Mouse (Mus musculus) megakaryocyte, embryonic 14.5 days (primary cell): ENCODE results near the gene Ap1s3. TPM values are rescaled to one million over a fixed set of nuclear protein-coding genes. Genes with fewer than 3 reads are reported as not detected.

Experiments used
- H3K27me3 ChIP-seq: replicated peaks from 2 replicates; pipeline ENCODE3; 2012; ENCODE audit warnings: inconsistent platforms
- H3K36me3 ChIP-seq: replicated peaks from 2 replicates; pipeline ENCODE3; 2012; ENCODE audit warnings: low read length, inconsistent platforms, mixed read lengths
- H3K4me1 ChIP-seq: 2 replicates; pipeline ENCODE4 v1.6.1; 2012; ENCODE audit warnings: inconsistent platforms
- H3K4me3 ChIP-seq: replicated peaks from 2 replicates; pipeline ENCODE3; 2012; ENCODE audit warnings: moderate library complexity, mild to moderate bottlenecking, inconsistent platforms
- H3K9me3 ChIP-seq: 2 replicates; pipeline ENCODE4 v1.6.1; 2012; ENCODE audit warnings: inconsistent platforms
- FLI1 ChIP-seq: IDR thresholded peaks from 2 replicates; pipeline ENCODE4 v1.6.1; 2012; ENCODE audit warnings: low read length, inconsistent platforms, mixed read lengths
- GATA1 ChIP-seq: IDR thresholded peaks from 3 replicates; pipeline ENCODE4 v1.6.1; 2012; ENCODE audit warnings: mixed read lengths, low read length, inconsistent platforms, borderline replicate concordance
- polyA plus RNA-seq: library from polyadenylated mRNA; stranded (reverse); fragments of >175 nt; gene quantifications from 2 replicates; pipeline ENCODE4 v1.2.3, GENCODE M21; 2012; ENCODE audit warnings: low replicate concordance; ENCODE audit not compliant: insufficient read depth

Gene Ap1s3
- polyA plus RNA-seq, 1 experiment, result 2.7 TPM

- Histone ChIP-seq H3K9me3 (no peaks in the 10 kb centered on the region), H3K4me3 (no peak overlapping the region)
- no peak for TF ChIP-seq GATA1
- TF ChIP-seq FLI1, result no peak
Measured at GRCm38 (mm10) chr1:79561186-79561585, 110.6 kb downstream of the Ap1s3 start.

More at GRCm38 (mm10) chr1:79561186-79561585, 110.6 kb downstream of the Ap1s3 start:
- no peaks in the 10 kb centered on the region for H3K27me3 ChIP-seq
- peaks cover 7% of the 10 kb centered on the region; the same call in 1 of the 2 replicates for H3K4me1 ChIP-seq
- no peaks in the 10 kb centered on the region for H3K36me3 ChIP-seq

Other genes with a start within 250 kb of the Ap1s3 start
- not detected in 2 replicates for gene Scg2, start 231.9 kb downstream of the Ap1s3 start, polyA plus RNA-seq
- 23.6 and 32.1 TPM in 2 replicates for gene Mrpl44, start 104.0 kb upstream of the Ap1s3 start, polyA plus RNA-seq
- 92.7 and 98.6 TPM in 2 replicates for gene Wdfy1, start 104.2 kb upstream of the Ap1s3 start, polyA plus RNA-seq
- 38.8 and 48.3 TPM in 2 replicates for gene Serpine2, start 189.2 kb upstream of the Ap1s3 start, polyA plus RNA-seq